Mouse (Mus musculus): ENCODE measurements around the gene Cd200r3.

The Cd200r3 gene

DNA sequence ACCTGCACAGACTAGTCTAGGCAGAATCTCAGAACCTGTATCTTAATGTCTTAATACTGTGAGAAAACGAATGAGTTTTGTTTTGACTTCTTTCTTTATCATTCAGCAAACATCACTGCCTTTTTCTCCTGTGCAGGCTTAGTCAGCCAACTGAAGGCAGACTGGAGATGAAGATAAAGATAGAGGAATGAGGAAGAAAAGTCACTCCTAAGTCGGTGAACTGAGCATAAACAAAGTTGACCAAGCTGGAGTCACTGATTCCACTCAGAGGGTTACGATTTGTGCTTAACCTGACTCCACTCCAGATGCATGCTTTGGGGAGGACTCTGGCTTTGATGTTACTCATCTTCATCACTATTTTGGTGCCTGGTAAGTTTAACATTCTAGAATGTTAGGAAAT lies at the start of gene Cd200r3:
TSS of gene Cd200r3 (plus strand) at position 211 of the 400 bp plus-strand sequence.
- DNase-seq = no peak

GRCm38 (mm10) chr16:44932016-44932415 lies 11.5 kb upstream of the Cd200r3 start:
- no peak for DNase-seq

DNA sequence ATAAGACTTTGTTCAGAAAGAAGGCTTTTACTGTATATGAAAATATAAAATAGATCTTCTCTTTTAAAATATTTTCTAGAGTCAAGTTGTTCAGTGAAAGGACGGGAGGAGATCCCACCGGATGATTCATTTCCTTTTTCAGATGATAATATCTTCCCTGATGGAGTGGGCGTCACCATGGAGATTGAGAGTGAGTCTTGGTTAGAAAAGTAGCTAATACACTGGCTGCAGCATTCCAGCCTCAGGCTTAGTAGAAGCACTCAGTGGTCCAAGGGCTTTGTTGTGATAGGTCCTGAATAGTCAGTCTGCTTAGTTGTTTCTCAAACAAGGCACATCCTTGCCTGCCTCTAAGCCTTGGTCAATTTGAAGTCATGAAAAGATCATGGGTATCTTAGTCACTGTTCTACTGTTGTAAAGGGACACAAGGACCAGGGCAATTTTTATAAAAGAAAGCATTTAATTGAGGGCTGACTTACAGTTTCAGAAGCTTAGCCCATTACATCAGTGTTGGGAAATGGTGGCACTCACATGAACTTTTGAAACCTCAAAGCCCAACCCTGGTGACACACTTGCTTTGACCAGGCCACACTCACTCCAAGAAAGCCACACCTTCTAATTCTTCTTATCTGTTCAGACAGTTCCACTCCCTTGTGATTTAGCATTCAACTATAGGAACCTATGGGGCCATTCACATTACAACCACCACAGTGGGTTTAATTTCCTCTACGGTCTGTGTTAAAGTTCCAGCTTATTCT lies 8.1 kb downstream of the Cd200r3 start:
- no peak for DNase-seq

DNA sequence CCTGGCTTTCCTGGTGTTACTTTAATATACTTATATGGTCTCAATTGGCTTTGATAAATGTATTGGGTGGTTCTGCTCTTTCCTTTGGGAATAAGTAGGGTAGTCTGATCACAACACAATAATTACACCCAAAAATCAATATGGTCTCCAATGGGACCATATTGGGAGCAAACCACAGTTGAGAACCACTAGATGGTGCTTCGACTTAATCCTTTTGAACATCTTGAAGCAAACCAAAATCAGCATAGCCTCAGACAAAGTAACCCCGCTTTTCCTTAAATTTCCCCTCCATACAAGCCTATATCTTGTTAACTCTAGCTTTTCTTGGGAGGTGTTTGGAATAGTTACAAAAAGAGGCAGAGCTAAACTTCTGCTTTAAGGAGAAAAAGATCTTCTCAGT lies 18.8 kb downstream of the Cd200r3 start:
- no peak for DNase-seq

- peak in 1 of 2 experiments; percentile 15 for DNase-seq
Observed at GRCm38 (mm10) chr16:44962777-44963176, 19.3 kb downstream of the Cd200r3 start.

- no peak for DNase-seq
Observed at GRCm38 (mm10) chr16:44964526-44965374, 21.3 kb downstream of the Cd200r3 start.

DNA sequence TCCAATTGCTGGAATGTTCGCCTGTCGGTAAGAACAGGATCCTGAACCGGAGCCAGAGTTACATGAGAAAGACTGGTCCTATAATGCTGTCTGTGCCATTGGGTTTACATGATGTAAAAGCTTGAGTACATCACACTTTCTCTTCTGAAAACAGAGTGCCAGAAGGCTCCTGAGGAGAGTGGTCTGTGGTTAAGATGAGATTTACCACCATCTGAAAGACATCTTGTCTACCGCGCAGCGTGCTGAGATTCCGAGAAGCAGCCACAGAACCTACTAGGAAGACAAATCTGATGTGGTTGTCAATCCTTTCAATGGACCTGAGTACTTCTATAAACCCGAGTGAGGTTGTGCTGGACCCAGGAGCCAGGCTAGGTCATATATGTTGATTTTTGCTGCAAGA lies 21.9 kb downstream of the Cd200r3 start:
- DNase-seq = no peak

GRCm38 (mm10) chr16:44965890-44966289 lies 22.4 kb downstream of the Cd200r3 start:
- no peak for DNase-seq

DNA sequence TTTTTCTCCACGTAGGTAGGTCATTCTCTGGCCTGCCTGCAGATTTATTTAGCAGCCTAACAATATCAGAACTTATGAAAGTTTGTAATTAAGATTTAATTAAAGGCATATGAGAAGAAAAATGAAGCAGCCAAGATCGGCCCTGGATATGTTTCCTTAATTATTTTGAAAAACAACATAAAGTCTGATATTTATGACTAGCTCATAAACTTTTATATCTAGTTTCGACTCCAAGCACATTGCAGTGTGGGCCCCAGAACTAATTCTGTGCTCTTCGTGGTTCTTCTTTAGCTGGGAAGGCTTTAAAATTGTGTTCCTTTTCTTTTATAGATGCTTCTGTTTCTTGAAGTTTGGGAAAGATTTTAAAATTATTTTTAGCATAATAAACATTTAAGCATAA lies 23.4 kb downstream of the Cd200r3 start:
- no peak for DNase-seq

GRCm38 (mm10) chr16:44968113-44968512 lies 24.6 kb downstream of the Cd200r3 start:
- DNase-seq = no peak

- DNase-seq = no peak
Observed at GRCm38 (mm10) chr16:44970925-44971324, 27.4 kb downstream of the Cd200r3 start.

DNA sequence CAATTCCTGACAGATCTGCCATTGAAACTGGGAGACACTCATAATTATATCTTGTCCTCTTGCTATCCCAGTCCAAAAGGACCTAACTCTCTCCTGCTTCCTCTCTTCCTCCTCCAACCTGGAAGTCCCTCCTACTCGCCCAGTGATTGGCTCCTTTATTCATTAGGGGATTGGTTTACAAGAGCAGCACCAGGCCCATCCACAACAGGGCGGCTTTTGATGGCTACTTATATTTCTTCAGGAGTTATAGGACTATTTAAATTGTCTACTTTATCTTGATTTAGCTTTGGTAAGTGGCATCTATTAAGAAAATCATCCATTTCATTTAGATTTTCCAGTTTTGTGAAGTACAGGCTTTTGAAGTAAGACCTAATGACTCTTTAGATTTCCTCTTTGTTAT lies 30.6 kb downstream of the Cd200r3 start:
- DNase-seq = no peak

- no peak for DNase-seq
Observed at GRCm38 (mm10) chr16:44976081-44976480, 32.6 kb downstream of the Cd200r3 start.

- DNase-seq = no peak
Observed at GRCm38 (mm10) chr16:44976892-44977633, 33.6 kb downstream of the Cd200r3 start.

- no peak for DNase-seq
Observed at GRCm38 (mm10) chr16:44978193-44978592, 34.7 kb downstream of the Cd200r3 start.

DNA sequence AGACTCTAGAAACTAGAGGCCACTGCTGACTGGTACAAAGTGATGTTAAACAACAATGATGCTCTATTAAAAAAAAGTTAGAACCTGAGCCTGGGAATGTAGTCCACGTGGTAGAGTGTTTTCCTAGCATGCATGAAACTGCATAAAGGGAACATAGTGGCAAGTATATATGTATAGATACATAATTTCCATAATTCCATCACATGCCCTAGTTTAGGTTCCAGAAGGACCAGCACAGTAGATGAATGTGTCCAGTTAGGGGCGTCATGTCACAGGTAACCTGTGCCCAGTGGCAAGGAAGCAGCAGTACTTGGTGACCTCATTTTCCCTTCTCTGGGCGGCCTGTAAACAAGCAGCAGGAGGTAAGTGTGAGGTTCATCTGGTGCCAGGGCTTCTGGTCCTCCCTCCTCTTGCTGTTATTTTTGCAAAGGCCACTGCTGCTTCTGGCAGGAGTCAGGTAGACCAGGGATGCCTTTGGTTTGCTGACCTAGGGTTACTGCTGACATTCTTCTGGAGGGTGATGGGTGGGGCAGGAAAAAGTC lies 35.9 kb downstream of the Cd200r3 start:
- DNase-seq = no peak

- DNase-seq = no peak
Observed at GRCm38 (mm10) chr16:44982972-44983371, 39.5 kb downstream of the Cd200r3 start.

DNA sequence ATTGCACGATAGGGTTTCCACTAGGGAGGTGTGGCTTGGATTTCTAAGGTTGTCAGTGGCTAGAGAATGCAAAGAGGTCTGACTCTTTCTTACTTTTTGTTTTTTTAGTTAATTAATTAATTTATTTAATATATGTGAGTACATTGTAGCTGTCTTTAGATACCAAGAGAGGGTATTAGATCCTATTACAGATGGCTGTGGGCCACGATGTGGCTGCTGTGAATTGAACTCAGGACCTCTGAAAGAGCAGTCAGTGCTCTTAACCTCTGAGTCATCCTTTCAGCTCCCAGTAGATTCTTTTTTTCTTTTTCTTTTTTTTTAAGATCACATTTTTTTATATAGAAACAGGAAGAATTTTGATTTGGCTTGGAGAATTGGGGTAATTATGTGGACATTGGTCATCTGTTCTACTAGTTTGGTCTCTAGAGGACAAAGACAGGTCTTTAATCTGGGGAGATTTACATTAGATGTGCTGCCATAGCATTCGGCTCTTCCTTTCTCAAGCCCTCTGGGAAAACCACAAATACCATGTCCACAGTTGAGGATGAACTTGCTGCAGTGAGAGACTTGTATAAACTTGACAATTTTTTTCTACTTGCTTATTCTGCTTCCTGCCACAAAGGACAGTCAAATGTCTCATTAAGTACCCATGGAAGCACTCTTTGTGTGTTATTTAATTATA lies 40.0 kb downstream of the Cd200r3 start:
- DNase-seq = no peak

DNA sequence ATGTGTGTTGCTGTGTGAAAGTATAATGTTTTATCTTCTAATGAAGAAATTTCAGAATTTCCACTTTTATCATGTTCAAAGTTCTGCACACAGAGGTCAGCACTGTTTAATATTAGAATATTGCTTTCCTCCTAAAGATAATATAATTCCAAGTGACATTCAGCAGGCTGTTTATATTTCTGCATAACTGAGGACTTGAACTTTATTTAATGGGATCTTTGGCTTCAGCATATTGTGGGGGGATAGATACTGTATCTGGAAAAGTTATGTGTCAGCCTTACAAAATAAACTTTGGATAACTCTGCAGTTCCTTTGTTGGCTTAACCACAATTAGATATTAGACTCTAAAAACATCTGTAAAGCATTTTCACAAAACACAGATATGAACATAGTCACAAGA lies 40.6 kb downstream of the Cd200r3 start:
- DNase-seq = no peak

- DNase-seq = no peak
Observed at GRCm38 (mm10) chr16:44984925-44985324, 41.4 kb downstream of the Cd200r3 start.

GRCm38 (mm10) chr16:44986029-44986428 lies 42.6 kb downstream of the Cd200r3 start:
- no peak for DNase-seq

DNA sequence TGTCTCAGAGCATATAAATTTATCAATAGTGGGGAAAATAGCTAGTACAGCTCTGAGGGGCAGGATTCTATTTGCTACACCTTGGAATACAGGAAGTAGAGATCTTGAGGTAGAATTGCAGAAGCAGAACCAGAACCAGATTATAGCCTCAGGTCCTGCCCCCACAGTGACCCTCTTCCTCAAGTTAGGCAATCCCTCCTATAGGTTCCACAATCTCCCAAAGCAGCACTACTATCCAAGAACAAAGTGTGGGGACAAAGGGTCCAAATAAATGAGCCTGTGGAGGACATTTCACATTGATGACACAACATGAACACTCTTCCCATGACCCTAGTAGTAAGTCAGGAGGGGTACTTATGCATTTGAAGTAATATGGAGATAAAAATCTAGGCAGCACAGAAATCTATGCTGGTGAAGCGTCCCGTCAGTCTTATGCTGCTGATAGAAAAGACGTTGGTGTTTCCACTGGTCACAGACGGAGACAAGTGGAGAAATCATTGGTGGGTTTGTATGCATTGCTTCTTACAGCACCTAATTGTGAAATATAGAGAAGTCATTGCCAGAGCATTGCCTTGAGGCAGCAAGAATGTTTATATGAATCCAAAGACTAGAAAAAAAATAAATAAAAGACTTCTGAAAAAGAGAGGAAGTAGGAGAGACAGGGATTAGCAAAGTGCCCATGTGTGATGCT lies 45.3 kb downstream of the Cd200r3 start:
- no peak for DNase-seq

Data from spleen, adult 18-20 months (tissue).